Mouse (Mus musculus): ENCODE results near the gene Rpp25.

Gene Rpp25

GRCm38 (mm10) chr9:57521056-57521911 is 17.5 kb downstream of the Rpp25 start, which contains the start of gene Cox5a:
Cox5a (plus strand) TSS chr9:57521274.
- peak; percentile 95 for DNase-seq

DNA sequence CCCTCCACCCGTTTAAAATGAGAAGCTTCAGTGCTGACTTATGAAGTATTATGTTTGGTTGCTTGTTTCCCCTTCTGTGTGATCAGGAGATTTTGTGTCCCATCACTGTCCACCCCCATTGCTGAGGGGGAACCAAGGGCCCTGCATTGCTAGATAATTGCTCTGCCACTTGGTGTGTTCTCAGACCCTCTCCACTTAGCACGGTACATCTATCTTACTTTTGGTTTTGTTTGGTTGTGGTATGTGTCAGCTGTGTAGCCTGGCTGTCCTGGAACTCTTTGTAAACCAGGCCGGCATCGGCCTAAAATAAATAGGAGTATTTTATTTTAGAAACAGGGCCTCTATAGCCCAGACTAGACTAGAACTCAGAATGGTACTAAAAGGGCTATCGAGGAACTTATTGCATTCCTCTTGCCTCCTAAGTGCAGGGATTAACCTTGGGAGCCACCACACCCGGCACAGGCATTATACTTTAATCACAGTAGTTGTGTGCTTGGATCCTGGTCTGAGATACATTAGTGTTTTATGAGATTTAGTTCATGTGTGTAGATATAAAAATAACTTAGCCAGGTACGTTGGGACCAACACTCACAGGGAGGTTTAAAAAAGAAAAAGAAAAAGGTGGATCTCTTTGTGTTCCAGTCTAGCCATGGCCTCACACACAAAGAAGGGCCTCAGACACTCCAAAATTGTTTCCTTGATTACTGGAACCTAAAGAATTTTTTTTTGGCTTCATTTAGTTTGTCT is 18.5 kb downstream of the Rpp25 start:
- DNase-seq: peak; percentile 27

DNA sequence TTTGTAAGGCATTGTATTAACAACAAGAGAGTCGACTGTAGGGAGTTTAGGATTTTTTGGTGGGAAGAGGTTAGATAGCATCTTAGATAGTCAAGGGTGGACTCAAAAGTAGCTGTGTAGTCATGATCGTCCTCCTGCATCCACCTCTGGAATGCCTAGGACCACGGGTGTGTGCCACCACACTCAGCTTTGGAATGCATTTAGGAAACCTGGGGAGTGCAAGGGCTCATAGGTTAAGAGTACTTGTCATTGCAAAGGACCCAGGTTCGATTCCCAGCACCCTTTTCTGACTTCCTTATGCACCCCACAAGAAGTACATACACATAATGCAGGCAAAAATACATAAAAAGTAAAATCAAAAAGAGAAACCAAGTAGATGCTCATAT is 19.0 kb downstream of the Rpp25 start:
- peak; percentile 24 for DNase-seq

- DNase-seq: peak; percentile 82
Observed at GRCm38 (mm10) chr9:57523754-57524153, 19.9 kb downstream of the Rpp25 start.

DNA sequence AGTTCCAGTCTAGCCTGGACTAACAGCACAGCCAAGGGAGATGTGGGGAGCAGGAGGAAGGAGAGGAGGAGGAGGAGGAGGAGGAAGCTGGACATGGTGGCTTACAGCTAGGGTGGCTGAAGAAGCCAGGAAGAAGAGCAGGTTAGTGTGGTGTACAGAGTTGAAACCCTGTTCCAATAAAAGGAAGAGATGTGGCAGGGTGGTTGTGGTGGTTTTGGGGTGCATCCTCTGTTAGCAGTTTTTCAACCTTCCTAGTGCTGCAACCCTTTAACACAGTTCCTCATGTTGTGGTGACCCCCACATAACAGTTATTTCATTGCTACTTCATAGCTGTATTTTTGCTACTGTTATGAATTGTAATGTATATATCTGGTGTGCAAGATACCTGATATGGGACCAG is 20.6 kb downstream of the Rpp25 start:
- no peak for DNase-seq

- peak; percentile 28 for DNase-seq
Observed at GRCm38 (mm10) chr9:57525516-57525915, 21.7 kb downstream of the Rpp25 start.

- no peak for DNase-seq
Observed at GRCm38 (mm10) chr9:57526435-57526834, 22.6 kb downstream of the Rpp25 start.

GRCm38 (mm10) chr9:57531946-57532345 is 28.1 kb downstream of the Rpp25 start:
- DNase-seq: no peak

- DNase-seq: no peak
Observed at GRCm38 (mm10) chr9:57536362-57536761, 32.5 kb downstream of the Rpp25 start.

- peak; percentile 90 for DNase-seq
Observed at GRCm38 (mm10) chr9:57537044-57537727, 33.4 kb downstream of the Rpp25 start, which contains the start of gene Fam219b. Fam219b (plus strand) TSS chr9:57537528.

- DNase-seq: no peak
Observed at GRCm38 (mm10) chr9:57537728-57538181, 33.9 kb downstream of the Rpp25 start.

DNA sequence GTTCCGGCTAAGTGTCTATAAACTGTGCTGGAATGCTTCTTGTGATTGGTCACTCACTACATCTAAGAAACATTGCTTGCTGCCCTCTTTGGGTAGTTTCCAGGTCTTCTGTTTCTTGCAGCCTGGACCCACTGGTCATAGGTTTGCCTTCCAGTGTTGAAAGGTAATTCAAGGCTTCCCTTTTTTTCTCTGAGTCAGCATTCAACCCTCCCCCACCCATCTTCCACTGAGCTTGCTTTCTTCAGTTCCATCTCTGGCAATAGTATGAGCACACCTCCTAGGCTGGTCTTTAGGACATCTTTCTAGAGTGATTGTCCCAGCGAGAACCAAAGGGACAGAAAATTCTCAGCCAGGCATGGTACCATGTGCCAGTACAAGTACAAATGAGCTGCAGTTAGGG is 35.7 kb downstream of the Rpp25 start:
- no peak for DNase-seq

DNA sequence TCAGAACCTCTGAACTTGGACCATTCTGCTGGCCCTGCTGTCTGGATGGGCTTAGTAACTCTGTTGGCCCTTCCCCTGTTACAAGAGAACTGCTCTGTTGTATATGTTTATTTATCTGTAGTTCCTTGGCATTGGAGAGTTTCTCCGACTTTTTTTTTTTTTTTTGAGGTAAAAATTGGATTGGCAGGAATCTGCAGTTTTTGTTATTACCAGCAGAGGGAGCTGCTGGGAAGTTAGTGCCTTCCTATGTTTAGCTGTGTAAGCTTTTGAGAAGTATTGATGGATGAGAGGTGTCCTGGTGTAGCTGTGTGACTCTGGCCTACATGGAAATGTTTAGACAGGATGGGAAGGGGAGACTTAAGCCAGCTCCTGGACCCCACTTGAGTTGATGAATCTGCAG is 37.5 kb downstream of the Rpp25 start:
- peak; percentile 70 for DNase-seq

DNA sequence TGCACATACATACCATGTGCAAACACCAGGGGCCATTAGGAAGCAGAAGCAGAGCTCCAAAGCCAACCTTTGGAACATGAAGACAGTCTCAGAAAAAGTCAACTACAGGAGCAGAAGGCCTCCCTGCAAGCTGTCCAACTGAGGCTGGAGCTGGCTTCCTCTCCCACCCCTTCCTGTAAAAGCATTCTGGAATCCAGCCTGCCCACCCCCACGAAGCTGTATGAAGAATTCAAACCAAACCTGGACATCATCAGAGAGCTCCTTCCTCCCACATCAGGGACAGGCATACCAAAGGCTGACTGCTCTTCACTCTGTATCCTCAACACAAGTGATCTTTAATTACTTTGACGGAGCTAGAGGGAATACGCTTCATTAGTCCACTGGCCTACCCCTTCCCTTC is 40.1 kb downstream of the Rpp25 start:
- DNase-seq: no peak

DNA sequence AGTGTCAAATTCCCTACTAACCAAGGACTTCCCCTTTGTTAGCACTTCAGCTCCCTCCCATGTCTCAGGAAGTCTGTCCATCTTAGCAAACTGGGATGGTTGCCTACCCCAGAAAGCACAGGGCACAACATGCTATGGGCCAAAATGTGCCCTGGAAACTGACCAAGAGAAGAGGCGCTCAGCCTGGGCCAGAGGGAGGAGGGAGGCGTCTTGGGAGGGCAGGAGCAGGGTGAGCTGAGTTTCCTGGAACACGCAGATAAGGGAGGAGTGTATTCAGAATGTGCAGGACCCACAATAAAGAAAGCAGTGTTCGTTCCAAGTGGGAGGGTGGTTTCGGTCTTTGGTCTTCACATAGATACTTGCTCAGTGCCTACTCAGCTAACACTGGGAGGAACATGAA is 43.5 kb downstream of the Rpp25 start:
- no peak for DNase-seq

- no peak for DNase-seq
Observed at GRCm38 (mm10) chr9:57547869-57548268, 44.0 kb downstream of the Rpp25 start.

GRCm38 (mm10) chr9:57549186-57549585 is 45.4 kb downstream of the Rpp25 start:
- peak; percentile 63 for DNase-seq

DNA sequence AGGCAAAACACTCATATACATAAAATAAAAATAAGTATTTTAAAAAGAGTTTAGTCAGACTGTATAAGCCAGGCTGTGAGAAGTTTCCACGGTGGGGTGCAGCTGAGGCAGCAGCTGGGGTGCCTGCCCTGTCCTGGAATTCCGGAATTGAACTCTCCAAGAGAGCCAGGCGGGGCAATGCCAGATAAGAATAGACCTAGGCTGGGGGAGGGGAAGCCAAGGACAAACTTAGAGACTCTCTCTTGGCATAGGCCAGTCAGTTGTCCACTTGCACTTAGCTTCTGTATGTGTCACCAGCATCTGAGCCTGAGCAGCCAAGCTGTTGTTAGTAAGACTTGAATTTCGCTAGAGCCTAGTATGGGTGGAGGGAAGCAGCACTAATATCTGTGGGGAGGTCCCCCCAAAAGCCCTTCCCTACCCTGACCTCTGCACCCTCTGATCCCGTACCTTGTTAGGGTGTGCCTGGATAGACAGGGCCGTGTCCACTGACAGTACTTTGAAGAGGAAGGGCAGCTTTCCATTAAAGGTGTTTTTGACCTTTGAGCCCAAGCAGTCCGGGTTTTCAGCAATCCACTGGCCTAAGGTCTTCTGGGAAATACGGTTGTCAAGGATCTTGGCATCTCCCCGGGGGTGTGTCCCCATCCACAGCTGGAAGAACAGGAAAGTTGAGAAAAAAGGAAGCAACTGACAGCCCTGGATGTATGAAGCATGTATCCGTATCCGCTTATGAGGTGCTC is 46.5 kb downstream of the Rpp25 start:
- peak; percentile 42 for DNase-seq

DNA sequence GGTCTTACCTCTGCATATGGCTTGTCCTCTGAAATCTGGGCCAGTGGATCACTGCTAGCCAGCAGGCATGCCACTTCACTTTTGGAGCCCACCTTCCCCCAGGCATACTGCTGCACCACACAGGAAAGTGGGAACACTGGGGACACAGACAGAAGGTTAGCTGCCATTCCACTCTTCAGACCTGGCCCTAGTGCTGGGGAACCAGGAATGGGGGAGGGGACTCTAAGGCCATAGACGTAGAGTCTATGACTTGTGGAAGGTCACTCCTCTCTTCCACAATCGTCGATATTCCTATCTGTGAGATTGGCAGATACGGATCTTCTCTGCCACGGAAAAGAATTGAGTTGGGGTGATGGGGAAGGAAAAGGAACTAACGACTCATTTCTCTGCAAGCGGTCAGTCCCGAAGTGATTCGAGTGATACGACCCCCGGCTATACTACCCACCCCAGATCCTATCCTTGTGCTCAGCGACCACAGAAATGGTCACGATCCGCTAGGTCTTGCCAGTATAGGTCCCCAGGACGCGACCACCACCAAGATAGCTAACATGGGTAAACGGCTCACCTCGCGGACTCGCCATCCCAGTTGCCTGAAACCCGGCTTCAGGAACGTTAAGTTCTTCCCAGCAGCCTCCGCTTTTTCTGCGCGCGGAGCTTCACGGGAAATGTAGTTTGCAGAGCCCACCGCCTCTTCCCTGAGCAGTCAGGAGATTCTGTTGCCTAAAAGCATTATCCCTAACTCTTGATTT is 48.5 kb downstream of the Rpp25 start, which contains the start of gene Mpi:
Gene Mpi (minus strand): TSS at position 625 of the 749 bp plus-strand sequence.
- DNase-seq: peak; percentile 69

DNA sequence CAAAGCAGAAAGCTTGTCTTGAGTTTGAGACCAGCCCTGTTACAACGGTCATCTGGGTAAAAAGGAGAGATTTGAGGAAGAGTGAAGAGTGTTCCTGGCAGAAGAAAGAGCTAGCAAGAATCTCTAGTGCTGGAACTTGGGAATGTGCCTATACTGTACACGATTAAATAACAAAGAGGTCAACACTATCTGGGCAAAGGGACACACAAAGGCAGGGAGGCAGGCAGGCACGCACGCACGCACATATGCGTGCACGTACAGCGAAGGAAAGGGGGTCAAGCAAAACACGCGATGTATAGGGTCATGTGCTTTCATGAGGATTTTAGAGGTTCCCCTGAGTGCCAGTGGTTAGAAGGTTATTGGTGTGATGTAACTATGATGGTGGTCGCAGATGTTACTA is 49.3 kb downstream of the Rpp25 start:
- DNase-seq: no peak

DNA sequence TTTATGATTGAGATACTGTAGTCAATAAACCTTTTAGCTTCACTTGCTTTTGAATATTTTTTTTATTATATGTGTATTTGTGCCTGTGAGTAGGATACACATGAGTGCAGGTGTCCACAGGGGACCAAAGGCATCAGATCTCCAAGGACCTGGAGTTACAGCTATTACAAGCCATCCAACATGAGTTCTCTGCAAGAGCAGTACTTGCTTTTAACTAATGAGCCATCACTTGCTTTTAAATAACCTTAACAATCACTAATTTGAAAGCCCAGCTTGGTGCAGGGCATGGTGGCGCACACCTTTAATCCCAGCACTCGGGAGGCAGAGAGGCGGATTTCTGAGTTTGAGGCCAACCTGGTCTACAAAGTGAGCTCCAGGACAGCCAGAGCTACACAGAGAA is 50.9 kb downstream of the Rpp25 start:
- DNase-seq: no peak
